Mouse (Mus musculus) ES-CJ7 (cell line): ENCODE results near the gene Ppp1r12b.

Source experiments
- DNase-seq: peaks from one replicate; pipeline ENCODE4 v3.0.0; 2011; ENCODE audit warnings: low read depth, low spot score

The Ppp1r12b gene

GRCm38 (mm10) chr1:134796536-134796935 is 159.2 kb downstream of the Ppp1r12b start:
- DNase-seq = no peak

GRCm38 (mm10) chr1:134796076-134796475 is 159.7 kb downstream of the Ppp1r12b start:
- DNase-seq = no peak

- no peak for DNase-seq
Observed at GRCm38 (mm10) chr1:134791456-134791855, 164.3 kb downstream of the Ppp1r12b start.

- no peak for DNase-seq
Observed at GRCm38 (mm10) chr1:134790716-134791439, 164.9 kb downstream of the Ppp1r12b start.

DNA sequence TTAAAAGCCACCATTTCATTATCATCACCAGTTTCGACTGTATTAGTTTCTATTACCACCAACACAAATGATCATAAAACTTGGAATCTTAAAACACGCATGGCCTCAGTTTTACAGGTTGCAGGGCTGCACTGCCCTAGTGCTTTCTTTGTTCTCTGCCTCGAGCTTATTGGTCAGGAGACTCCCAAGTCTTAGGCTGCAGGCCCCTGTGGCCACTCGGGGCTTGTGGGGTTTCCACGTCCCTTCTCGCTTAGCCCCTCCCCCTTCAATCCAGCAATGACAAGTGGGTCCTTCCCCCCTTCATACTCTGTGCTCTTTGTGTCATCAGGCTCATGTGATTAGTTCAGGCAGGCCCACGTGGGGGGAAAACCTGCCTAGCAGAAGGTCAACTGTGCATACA is 167.6 kb downstream of the Ppp1r12b start:
- DNase-seq = no peak

DNA sequence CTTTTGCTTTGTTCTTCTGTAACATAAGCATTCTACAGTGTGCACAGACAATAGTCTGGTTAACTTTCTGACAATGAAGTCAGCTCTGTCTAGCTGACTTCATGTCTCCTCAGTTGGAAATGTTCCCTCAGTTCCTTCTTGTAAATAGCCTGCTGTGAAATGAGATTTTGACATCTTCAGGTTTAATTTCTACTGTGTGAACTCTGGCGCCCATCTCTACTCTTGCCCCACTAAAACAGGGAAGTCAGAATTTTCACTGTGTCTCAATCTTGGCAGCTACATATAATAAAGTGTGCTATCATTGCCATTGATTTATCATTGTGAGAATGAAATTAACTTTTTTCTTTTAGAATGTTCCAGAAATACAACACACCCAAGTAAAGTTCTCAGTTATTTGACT is 170.8 kb downstream of the Ppp1r12b start:
- no peak for DNase-seq

- no peak for DNase-seq
Observed at GRCm38 (mm10) chr1:134784481-134784880, 171.3 kb downstream of the Ppp1r12b start.

DNA sequence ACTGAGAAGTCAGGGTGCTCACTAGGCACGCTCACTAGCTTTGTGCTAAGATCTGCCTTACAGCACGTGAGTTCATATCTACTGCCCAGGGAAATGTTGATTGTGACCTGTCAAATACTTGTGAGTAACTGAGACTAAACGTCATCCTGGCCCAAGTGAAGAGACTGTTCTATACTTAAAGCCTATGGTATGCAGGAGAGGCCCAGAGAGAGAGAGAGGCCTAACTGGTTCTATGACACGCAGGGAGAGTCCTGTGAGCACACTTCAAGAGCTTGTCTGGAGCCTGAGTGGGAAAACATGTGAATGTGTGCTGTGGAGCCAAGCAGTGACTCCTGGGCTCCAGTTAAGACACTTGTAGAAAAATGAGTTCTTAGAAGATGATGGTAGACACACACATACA is 171.8 kb downstream of the Ppp1r12b start:
- no peak for DNase-seq

DNA sequence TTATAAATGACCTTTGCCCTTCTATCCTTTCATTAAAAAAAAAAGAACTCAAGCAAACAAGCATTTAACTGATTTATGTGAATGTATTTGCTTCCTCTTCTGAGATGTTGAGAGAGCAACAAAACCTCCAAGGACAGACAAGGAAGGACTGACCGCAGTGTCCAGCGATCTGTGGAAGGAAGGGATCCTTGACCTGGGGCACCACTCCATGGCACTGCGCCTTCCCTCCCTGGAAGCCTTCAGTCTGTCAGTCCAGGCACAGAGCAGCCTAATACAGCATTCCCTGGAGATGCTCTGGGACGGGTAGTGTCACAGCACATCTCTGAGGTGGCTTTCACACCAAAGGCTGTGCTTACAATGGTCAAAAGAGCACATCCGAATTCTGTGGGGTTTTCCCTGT is 172.9 kb downstream of the Ppp1r12b start:
- DNase-seq = no peak

- DNase-seq = no peak
Observed at GRCm38 (mm10) chr1:134777936-134778548, 177.7 kb downstream of the Ppp1r12b start.

- no peak for DNase-seq
Observed at GRCm38 (mm10) chr1:134777201-134777885, 178.4 kb downstream of the Ppp1r12b start.

GRCm38 (mm10) chr1:134775631-134776030 is 180.1 kb downstream of the Ppp1r12b start:
- no peak for DNase-seq

DNA sequence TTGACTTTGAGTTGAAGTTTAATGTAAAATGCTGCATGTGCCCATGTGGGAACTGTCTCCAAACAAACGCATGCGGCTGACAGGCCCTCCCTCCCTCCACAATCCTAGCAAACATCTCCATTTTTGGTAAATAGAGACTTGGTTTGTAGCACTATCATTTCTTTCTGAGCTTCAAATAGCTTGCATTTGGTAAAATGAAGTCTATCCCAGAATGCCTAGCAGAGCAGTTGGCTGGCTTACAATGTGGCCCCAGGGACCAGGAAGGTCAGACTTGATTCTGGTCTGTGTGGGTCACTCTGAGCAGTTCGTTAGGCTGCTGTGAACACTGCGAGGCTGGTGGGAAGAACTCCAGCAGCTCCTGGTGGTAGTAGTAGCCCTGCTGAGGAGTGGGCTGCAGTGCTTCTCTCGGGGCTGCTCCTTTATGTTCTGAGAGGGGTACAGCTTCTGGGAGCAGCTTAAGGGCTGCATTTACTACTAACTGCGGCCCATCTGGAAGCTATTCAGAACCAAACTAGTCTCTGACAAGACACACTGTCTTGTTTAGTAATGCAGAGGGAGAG is 180.9 kb downstream of the Ppp1r12b start:
- peak; percentile 47 for DNase-seq

GRCm38 (mm10) chr1:134774247-134774646 is 181.5 kb downstream of the Ppp1r12b start:
- DNase-seq = no peak

DNA sequence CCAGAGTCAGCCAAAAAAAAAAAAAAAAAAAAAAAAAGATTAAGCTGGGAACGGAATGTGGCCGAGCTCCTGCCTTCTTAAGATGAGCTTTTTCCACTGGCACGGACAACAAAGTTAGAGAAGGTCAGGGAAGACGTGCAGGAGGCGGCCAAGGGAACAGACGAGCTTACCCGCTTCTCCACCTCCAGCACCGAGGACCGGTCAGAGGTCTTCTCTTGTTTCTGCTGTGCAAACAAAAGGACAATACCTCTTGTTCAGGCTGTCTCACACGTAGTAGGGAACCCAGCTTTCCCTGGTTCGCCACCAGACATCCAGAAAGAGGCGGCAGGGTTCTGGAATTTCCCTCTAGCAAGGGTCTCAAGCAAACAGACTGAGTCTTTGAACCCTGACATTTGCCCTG is 182.5 kb downstream of the Ppp1r12b start:
- DNase-seq = no peak

GRCm38 (mm10) chr1:134772821-134773220 is 182.9 kb downstream of the Ppp1r12b start:
- no peak for DNase-seq

- no peak for DNase-seq
Observed at GRCm38 (mm10) chr1:134771999-134772398, 183.7 kb downstream of the Ppp1r12b start.

DNA sequence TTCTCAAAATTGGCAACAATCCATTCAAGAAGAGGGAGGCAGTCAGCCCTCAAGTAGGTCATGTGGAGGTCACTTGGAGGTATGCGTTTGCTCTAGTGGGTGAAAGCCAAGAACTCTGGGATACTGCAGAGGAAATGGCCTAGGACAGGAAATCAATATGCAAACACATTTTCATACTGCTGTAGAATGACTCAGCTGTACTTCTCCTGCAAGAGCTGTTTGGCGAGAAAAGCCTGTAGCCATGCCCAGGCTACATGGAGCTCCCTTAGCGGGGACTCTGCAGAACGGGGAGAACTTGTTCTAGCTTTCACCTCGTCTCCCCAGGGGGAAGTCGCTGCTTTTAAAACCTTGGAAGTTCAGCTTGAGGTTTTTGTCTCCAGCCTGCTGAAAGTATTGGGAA is 184.4 kb downstream of the Ppp1r12b start:
- no peak for DNase-seq

- no peak for DNase-seq
Observed at GRCm38 (mm10) chr1:134770312-134770711, 185.4 kb downstream of the Ppp1r12b start.

DNA sequence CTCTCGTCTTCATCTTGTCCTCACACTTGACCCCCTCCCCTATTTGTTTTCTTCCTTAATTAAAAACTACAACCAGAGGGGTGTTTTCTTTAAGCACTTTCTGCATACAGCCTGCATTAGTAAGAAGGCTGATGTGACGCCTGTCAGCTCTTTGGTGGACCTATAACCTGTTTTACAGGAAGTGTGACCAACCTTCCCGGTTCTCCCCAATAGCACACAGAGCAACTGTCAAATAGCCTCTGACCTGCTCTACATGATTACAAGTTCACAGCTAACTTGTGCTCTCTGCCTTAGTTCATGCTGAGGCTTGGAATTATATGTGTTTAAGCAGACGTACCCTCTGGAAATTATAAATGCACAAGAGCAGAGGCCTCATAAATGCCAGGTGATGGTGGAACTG is 189.3 kb downstream of the Ppp1r12b start:
- DNase-seq = no peak

GRCm38 (mm10) chr1:134764831-134765458 is 190.8 kb downstream of the Ppp1r12b start:
- DNase-seq = no peak
